Mouse (Mus musculus): ENCODE measurements around the gene Mapk3.

Gene Mapk3

GRCm38 (mm10) chr7:126782693-126783092, 23.3 kb downstream of the Mapk3 start:
- DNase-seq (ENCODE audit: low spot score in 2 of 2), result no peak

- DNase-seq (ENCODE audit: low spot score in 2 of 2), result no peak
These were observed 25.1 kb downstream of the Mapk3 start for GRCm38 (mm10) chr7:126784469-126784868.

- DNase-seq (ENCODE audit: low spot score in 2 of 2), result no peak
These were observed 25.7 kb downstream of the Mapk3 start for GRCm38 (mm10) chr7:126785056-126785455.

GRCm38 (mm10) chr7:126786142-126786541, 26.7 kb downstream of the Mapk3 start:
- no peak for DNase-seq (ENCODE audit: low spot score in 2 of 2)

- DNase-seq (ENCODE audit: low spot score in 2 of 2), result no peak
These were observed 29.7 kb downstream of the Mapk3 start for GRCm38 (mm10) chr7:126789141-126789540.

GRCm38 (mm10) chr7:126791851-126792720, 32.7 kb downstream of the Mapk3 start, which contains the start of gene Ppp4c:
Ppp4c (minus strand) TSS chr7:126792496.
- DNase-seq (ENCODE audit: low spot score in 2 of 2), result peak; percentile 95 to 96

- no peak for DNase-seq (ENCODE audit: low spot score in 2 of 2)
These were observed 33.5 kb downstream of the Mapk3 start for GRCm38 (mm10) chr7:126792721-126793443.

GRCm38 (mm10) chr7:126793456-126794270, 34.3 kb downstream of the Mapk3 start:
- no peak for DNase-seq (ENCODE audit: low spot score in 2 of 2)

- DNase-seq (ENCODE audit: low spot score in 2 of 2), result no peak
These were observed 34.8 kb downstream of the Mapk3 start for GRCm38 (mm10) chr7:126794271-126794605.

- DNase-seq (ENCODE audit: low spot score in 2 of 2), result no peak
These were observed 36.3 kb downstream of the Mapk3 start for GRCm38 (mm10) chr7:126795387-126796317.

- no peak for DNase-seq (ENCODE audit: low spot score in 2 of 2)
These were observed 37.0 kb downstream of the Mapk3 start for GRCm38 (mm10) chr7:126796350-126796932.

GRCm38 (mm10) chr7:126797411-126798126, 38.2 kb downstream of the Mapk3 start, which contains the start of gene Fam57b:
Fam57b (plus strand) TSS chr7:126797668.
- peak; percentile 70 to 71 for DNase-seq (ENCODE audit: low spot score in 2 of 2)

GRCm38 (mm10) chr7:126798127-126799049, 39.0 kb downstream of the Mapk3 start:
- DNase-seq (ENCODE audit: low spot score in 2 of 2), result no peak

GRCm38 (mm10) chr7:126799050-126799467, 39.7 kb downstream of the Mapk3 start:
- peak; percentile 98 to 99 for DNase-seq (ENCODE audit: low spot score in 2 of 2)

GRCm38 (mm10) chr7:126799468-126800268, 40.3 kb downstream of the Mapk3 start:
- no peak for DNase-seq (ENCODE audit: low spot score in 2 of 2)

GRCm38 (mm10) chr7:126800269-126801056, 41.1 kb downstream of the Mapk3 start:
- DNase-seq (ENCODE audit: low spot score in 2 of 2), result no peak

- DNase-seq (ENCODE audit: low spot score in 2 of 2), result no peak
These were observed 41.6 kb downstream of the Mapk3 start for GRCm38 (mm10) chr7:126801057-126801422.

Measured in heart, adult 9 months (tissue).